Mouse (Mus musculus) C2C12 (cell line): ENCODE results near the gene Nbr1.

Experiments
- CTCF ChIP-seq: IDR thresholded peaks from one replicate; pipeline ENCODE4 v1.5.1; 2011; ENCODE audit not compliant: control insufficient read depth, insufficient read depth, insufficient read length
- FOSL1 ChIP-seq: IDR thresholded peaks from one replicate; pipeline ENCODE4 v1.8.0; 2011; ENCODE audit warnings: mild to moderate bottlenecking, low read length; ENCODE audit not compliant: poor library complexity, insufficient read depth, severe bottlenecking
- MAX ChIP-seq: IDR thresholded peaks from one replicate; pipeline ENCODE4 v1.6.1; 2011; ENCODE audit warnings: mild to moderate bottlenecking, control low read depth

DNA sequence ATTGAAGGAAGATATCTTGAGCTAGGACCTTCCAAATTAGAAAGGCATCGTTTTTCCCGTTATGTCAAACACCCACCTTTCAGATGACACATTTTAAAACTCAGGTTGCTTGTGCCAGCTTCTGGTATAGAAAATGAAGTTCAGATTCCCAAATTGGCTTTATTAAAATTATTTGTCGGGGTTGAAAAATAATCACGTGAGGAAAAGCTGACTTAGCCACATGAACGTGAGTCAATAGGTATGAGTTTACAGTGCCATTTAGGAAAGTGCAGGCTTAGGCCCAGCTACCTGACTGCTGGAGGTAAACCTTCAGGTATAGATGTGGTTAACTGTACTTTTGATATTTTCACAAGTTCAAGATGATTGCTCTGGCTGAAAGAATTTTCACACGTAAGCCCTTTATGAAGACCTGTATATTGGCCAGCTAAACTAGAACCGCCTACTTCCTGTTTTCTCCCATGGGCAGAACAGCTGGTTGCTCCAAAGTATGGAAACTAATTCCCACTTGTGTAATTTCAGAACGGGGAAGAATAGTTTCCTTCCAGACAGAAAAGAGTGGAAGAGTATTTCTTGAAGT is 1.5 kb downstream of the Nbr1 start:
- no peak for TF ChIP-seq CTCF
- TF ChIP-seq MAX, result no peak
- no peak for TF ChIP-seq FOSL1
